Mouse (Mus musculus): ENCODE measurements around the gene Barhl1. TPM values are rescaled to one million over a fixed set of nuclear protein-coding genes. Genes with fewer than 3 reads are reported as not detected.

Barhl1 gene
- polyA plus RNA-seq (2012; rRNA removed), result 0.04 and 0.07 TPM in 2 replicates

DNA sequence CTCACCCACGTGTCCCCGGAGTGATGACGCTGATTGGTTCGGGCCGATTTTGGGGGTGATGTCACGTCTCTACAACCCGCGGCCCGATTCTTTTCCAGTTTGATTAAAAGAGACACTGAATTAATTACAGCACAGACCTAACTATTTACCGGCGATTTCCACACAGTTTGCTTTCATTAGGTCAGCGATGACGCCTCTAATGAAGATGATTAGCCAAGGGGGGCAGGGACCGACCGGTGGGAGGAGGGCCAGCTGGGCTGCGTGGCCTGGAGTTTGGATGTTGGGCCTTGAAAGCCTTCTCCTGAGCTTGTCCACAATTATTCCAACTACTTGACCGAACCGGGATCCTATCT lies at the start of gene Barhl1:
TSS of gene Barhl1 (minus strand) at position 156 of the 353 bp plus-strand sequence.
- no peak for DNase-seq (ENCODE audit: low read depth in 1 of 2, low spot score in 2 of 2)
- no peak for TF ChIP-seq POLR2A (IDR thresholded peaks at IDR 0.05; ENCODE audit: low read depth, low read length)
- no peak for TF ChIP-seq CTCF (IDR thresholded peaks at IDR 0.05; ENCODE audit: extremely low read depth, insufficient read depth, insufficient read length, insufficient replicate concordance)
- H3K4me3 ChIP-seq (ENCODE audit: extremely low read depth, insufficient read depth, insufficient read length), result no peak within 1 kb of the TSS
- H3K27me3 ChIP-seq (ENCODE audit: control insufficient read depth, insufficient read depth, low read length), result peaks cover 44% of the 10 kb centered on the region
- no peaks in the 10 kb centered on the region for H3K36me3 ChIP-seq (ENCODE audit: control insufficient read depth, insufficient read depth, low read length)
- 5% methylated on average over 18 of the region's 18 CpGs for WGBS
- H3K27ac ChIP-seq (ENCODE audit: insufficient read depth, low read length), result no peak within 1 kb of the TSS
- H3K4me1 ChIP-seq (ENCODE audit: control insufficient read depth, insufficient read depth, insufficient read length), result peaks cover 8% of the 10 kb centered on the region

DNA sequence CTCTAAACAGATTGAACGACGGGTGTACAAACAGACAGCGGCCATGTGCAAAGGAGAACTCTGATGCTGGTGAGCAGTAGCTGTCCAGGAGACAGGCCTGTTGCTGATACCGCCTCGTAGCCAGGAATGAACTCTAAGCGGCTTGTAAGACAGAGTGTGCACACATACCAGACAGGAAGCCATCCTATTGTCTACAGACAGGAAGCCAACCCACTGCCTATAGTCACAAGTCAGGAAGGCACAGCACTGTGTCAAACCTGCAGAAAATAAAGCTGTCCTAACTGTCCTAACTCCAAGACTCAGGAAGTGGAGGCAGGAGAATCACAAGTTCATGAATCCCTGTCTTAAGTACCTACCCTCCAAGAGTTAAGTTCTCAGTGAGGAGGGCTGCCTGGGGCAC lies 47.1 kb upstream of the Barhl1 start:
- no peak overlapping the region for H3K4me3 ChIP-seq (ENCODE audit: extremely low read depth, insufficient read depth, insufficient read length)
- no peak for DNase-seq (ENCODE audit: low read depth in 1 of 2, low spot score in 2 of 2)
- H3K27ac ChIP-seq (ENCODE audit: insufficient read depth, low read length), result no peak overlapping the region
- H3K36me3 ChIP-seq (ENCODE audit: control insufficient read depth, insufficient read depth, low read length), result no peaks in the 10 kb centered on the region
- no peaks in the 10 kb centered on the region for H3K4me1 ChIP-seq (ENCODE audit: control insufficient read depth, insufficient read depth, insufficient read length)
- 61% methylated on average over 6 of the region's 6 CpGs for WGBS
- TF ChIP-seq CTCF (IDR thresholded peaks at IDR 0.05; ENCODE audit: extremely low read depth, insufficient read depth, insufficient read length, insufficient replicate concordance), result no peak
- TF ChIP-seq POLR2A (IDR thresholded peaks at IDR 0.05; ENCODE audit: low read depth, low read length), result no peak
- H3K27me3 ChIP-seq (ENCODE audit: control insufficient read depth, insufficient read depth, low read length), result no peaks in the 10 kb centered on the region

DNA sequence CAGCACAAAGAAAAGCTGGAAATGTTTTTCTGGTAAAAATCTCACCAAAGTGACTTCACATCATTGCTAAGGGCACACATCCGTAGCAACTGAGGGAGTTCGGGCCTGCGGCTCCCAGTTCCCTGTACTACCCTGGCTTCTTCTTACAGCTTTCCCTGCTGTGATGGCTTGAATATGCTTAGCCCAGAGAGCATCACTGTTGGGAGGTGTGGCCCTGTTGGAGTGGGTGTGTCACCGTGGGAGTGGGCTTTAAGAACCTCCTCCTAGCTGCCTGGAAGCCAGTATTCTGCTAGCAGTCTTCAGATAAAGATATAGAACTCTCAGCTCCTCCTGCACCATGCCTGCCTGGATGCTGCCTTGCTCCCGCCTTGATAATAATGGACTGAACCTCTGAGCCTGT lies 45.2 kb upstream of the Barhl1 start:
- WGBS, result 83% methylated on average over 5 of the region's 5 CpGs
- no peak for DNase-seq (ENCODE audit: low read depth in 1 of 2, low spot score in 2 of 2)
- no peak overlapping the region for H3K4me3 ChIP-seq (ENCODE audit: extremely low read depth, insufficient read depth, insufficient read length)
- TF ChIP-seq CTCF (IDR thresholded peaks at IDR 0.05; ENCODE audit: extremely low read depth, insufficient read depth, insufficient read length, insufficient replicate concordance), result no peak
- no peak for TF ChIP-seq POLR2A (IDR thresholded peaks at IDR 0.05; ENCODE audit: low read depth, low read length)
- H3K27me3 ChIP-seq (ENCODE audit: control insufficient read depth, insufficient read depth, low read length), result no peaks in the 10 kb centered on the region
- no peaks in the 10 kb centered on the region for H3K36me3 ChIP-seq (ENCODE audit: control insufficient read depth, insufficient read depth, low read length)
- no peaks in the 10 kb centered on the region for H3K4me1 ChIP-seq (ENCODE audit: control insufficient read depth, insufficient read depth, insufficient read length)
- H3K27ac ChIP-seq (ENCODE audit: insufficient read depth, low read length), result no peak overlapping the region

DNA sequence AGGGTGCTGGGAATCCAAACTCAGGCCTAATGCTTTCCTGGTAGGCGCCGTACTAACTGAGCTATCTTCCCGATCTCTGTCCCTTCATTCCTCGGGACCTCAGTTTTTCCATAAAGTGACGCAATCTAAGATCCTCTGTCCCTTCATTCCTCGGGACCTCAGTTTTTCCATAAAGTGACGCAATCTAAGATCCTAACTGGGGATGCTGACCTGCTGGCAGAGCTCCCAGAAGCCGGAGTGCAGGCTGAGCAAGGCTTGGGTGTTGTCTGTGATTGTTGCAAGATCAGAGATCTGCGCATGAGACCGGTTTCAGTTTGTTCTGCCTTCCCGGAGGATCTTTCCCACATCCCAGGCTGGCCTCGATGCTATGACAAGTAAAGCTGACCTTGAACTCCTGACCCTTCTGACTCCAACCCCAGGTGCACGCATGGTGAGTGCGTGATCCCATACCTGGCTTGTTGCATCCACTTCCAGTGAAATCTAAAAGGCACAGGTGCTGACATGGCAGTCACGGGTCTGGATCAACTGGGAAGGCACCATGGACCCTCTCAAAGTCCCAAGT lies 44.6 kb upstream of the Barhl1 start:
- Histone ChIP-seq H3K36me3 (ENCODE audit: control insufficient read depth, insufficient read depth, low read length) (no peaks in the 10 kb centered on the region), H3K4me3 (ENCODE audit: extremely low read depth, insufficient read depth, insufficient read length) (no peak overlapping the region), H3K4me1 (ENCODE audit: control insufficient read depth, insufficient read depth, insufficient read length) (no peaks in the 10 kb centered on the region), H3K27ac (ENCODE audit: insufficient read depth, low read length) (no peak overlapping the region), H3K27me3 (ENCODE audit: control insufficient read depth, insufficient read depth, low read length) (no peaks in the 10 kb centered on the region)
- 89% methylated on average over 15 of the region's 15 CpGs for WGBS
- TF ChIP-seq POLR2A (IDR thresholded peaks at IDR 0.05; ENCODE audit: low read depth, low read length) (no peak), CTCF (IDR thresholded peaks at IDR 0.05; ENCODE audit: extremely low read depth, insufficient read depth, insufficient read length, insufficient replicate concordance) (no peak)
- DNase-seq (ENCODE audit: low read depth in 1 of 2, low spot score in 2 of 2), result no peak

DNA sequence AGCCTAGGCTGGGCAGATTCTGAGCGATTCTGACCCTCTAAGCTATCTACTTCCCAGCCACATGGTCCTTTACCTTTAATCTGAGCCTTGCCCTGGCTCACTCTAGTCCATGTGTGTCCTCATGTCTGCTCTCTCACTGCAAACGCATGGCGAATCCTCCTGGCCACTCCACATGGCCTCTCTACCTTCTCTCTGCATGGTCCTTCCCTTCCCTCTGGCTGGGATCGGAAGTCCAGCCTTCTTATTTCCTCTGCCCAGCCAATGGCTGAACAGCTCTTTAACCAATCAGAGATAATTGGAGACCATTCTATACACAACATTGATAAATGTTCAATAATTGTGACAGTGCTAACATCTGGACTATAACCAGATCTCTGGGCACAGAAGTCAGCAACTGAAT lies 40.4 kb upstream of the Barhl1 start:
- WGBS, result 92% methylated on average over 4 of the region's 4 CpGs
- no peak overlapping the region for H3K27ac ChIP-seq (ENCODE audit: insufficient read depth, low read length)
- no peaks in the 10 kb centered on the region for H3K4me1 ChIP-seq (ENCODE audit: control insufficient read depth, insufficient read depth, insufficient read length)
- H3K36me3 ChIP-seq (ENCODE audit: control insufficient read depth, insufficient read depth, low read length), result no peaks in the 10 kb centered on the region
- TF ChIP-seq POLR2A (IDR thresholded peaks at IDR 0.05; ENCODE audit: low read depth, low read length) (no peak), CTCF (IDR thresholded peaks at IDR 0.05; ENCODE audit: extremely low read depth, insufficient read depth, insufficient read length, insufficient replicate concordance) (no peak)
- H3K4me3 ChIP-seq (ENCODE audit: extremely low read depth, insufficient read depth, insufficient read length), result no peak overlapping the region
- DNase-seq (ENCODE audit: low read depth in 1 of 2, low spot score in 2 of 2), result no peak
- no peaks in the 10 kb centered on the region for H3K27me3 ChIP-seq (ENCODE audit: control insufficient read depth, insufficient read depth, low read length)

DNA sequence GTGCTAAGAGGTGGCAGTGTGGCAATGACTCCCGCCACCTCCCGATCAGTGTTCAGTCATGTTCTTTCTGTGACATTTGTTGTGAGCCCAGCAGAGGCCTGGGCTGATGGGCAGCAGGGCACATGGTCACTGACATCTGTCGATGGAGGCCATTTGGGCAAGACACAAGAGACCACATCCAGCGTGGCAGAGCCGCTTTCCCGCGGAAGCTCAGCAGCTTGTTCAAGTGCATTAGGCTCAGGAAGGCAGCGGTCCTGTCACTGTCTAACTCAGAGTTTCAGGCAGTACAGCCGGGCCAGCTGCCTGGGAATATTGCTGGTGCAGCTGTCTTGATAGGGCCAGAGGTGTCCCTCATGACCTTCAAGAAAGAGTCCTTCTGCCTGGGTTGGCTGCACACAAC lies 38.1 kb upstream of the Barhl1 start:
- DNase-seq (ENCODE audit: low read depth in 1 of 2, low spot score in 2 of 2), result no peak
- H3K36me3 ChIP-seq (ENCODE audit: control insufficient read depth, insufficient read depth, low read length), result no peaks in the 10 kb centered on the region
- TF ChIP-seq POLR2A (IDR thresholded peaks at IDR 0.05; ENCODE audit: low read depth, low read length) (no peak), CTCF (IDR thresholded peaks at IDR 0.05; ENCODE audit: extremely low read depth, insufficient read depth, insufficient read length, insufficient replicate concordance) (no peak)
- H3K27ac ChIP-seq (ENCODE audit: insufficient read depth, low read length), result no peak overlapping the region
- H3K27me3 ChIP-seq (ENCODE audit: control insufficient read depth, insufficient read depth, low read length), result no peaks in the 10 kb centered on the region
- no peaks in the 10 kb centered on the region for H3K4me1 ChIP-seq (ENCODE audit: control insufficient read depth, insufficient read depth, insufficient read length)
- WGBS, result 89% methylated on average over 9 of the region's 9 CpGs
- H3K4me3 ChIP-seq (ENCODE audit: extremely low read depth, insufficient read depth, insufficient read length), result no peak overlapping the region

DNA sequence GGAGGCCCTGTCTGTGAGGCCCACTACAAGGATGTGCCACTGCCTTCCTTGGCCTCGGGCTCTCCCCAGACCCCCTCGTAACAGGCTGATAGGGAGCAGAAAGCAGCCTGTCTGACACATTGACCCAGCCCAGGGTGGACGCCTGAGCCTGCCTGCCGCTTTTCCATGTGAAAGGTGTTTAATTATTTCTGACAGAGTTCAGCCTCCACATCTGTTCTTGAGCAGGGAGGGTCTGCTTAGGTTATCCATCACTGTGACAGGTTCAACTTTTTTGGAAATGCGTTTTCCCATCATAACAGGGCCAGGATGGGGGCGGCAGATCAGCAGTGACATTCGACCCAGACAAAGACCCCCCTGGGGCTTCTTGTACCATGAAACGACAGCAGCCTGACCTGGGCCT lies 36.5 kb upstream of the Barhl1 start:
- Histone ChIP-seq H3K27ac (ENCODE audit: insufficient read depth, low read length) (no peak overlapping the region), H3K4me1 (ENCODE audit: control insufficient read depth, insufficient read depth, insufficient read length) (no peaks in the 10 kb centered on the region), H3K4me3 (ENCODE audit: extremely low read depth, insufficient read depth, insufficient read length) (no peak overlapping the region), H3K27me3 (ENCODE audit: control insufficient read depth, insufficient read depth, low read length) (no peaks in the 10 kb centered on the region), H3K36me3 (ENCODE audit: control insufficient read depth, insufficient read depth, low read length) (no peaks in the 10 kb centered on the region)
- no peak for DNase-seq (ENCODE audit: low read depth in 1 of 2, low spot score in 2 of 2)
- TF ChIP-seq POLR2A (IDR thresholded peaks at IDR 0.05; ENCODE audit: low read depth, low read length) (no peak), CTCF (IDR thresholded peaks at IDR 0.05; ENCODE audit: extremely low read depth, insufficient read depth, insufficient read length, insufficient replicate concordance) (no peak)
- 82% methylated on average over 8 of the region's 8 CpGs for WGBS
